Mouse (Mus musculus) heart, adult 11 months (tissue): ENCODE measurements at regions not wholly inside any gene's neighbourhood (a gene's known extent, or its start where the extent isn't known, plus 50 kb on each side); places are given as distances from the start of the nearest gene placed in this dataset.

Experiments
- DNase-seq: peaks from one replicate; pipeline ENCODE4 v3.0.0; 2022

DNA sequence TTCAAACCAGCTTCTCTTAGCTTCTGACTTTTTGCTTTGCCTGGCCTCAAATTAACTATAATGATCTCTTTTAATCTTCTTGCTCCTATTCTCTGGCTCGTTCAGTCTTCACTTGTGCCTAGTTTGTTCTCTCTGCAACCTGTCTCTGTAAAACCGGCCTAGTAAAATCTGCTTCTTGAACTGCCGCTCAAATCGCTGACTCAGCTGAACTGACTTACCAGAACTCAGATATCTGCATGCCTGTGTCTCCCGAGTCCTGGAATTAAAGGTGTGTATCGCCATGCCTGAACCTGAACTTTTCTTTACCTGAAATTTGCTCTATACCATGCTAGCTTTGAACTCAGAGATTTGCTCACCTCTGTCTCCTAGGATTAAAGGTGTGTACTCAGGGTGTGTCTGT, 212.2 kb downstream of the Glrx3 start:
- peak; percentile 46 for DNase-seq

DNA sequence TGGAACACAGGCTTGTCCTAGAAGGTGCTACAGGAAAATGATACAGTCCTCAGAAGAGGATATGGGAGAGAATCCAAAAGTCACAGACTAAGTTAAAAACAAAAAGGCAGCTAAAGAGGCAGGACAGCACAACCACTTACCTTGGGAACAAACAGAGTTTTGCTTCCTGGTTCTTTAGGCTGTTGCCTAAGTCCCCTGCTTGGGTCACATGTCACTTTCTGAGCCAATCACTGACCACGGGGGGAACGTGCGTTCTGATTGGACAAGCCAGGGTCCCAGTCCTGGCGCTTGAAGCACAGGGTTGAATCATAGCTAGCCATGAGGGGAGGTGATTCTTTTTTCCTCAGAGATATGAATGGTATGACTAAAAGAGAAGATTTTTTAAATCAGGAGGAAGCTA, 216.4 kb downstream of the Glrx3 start:
- DNase-seq = peak; percentile 62

DNA sequence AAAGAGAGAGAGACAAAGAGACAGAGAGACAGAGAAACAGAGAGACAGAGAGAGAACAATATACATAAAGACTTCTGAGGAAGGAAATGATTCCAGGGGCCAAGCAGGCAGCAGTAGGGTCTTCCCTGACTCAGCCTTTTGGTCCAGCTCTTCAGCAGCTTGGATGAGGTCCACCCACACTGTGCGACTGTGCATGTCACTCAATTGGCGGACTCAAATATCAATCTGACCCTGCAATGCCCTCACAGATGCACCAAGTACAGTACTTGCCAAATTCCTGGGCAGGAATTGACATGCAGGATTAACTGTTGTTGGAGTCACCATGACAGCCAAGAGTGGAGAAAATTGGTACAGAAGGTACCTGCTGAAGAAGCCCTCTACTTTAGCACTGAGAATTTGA, 229.8 kb downstream of the Glrx3 start:
- peak; percentile 25 for DNase-seq

DNA sequence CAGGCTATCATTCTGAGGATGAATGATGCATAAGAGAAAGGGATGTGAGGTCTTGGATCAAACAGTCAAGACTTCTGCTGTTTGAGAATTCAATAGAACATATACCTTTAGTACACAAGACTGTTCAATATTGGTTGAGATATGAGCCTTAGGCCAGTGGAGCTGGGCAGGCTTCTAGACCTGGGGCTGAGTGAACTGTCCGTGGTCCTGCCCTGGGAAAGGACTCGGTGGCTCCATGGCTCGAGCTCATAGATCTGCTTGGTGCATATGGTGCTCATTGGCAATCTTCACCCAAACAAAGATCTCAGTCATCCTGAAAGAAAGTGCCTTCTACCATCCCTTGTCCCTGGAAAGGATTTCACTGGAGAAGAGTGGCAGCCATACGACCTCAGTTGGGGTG, 233.7 kb downstream of the Glrx3 start:
- peak; percentile 30 for DNase-seq

DNA sequence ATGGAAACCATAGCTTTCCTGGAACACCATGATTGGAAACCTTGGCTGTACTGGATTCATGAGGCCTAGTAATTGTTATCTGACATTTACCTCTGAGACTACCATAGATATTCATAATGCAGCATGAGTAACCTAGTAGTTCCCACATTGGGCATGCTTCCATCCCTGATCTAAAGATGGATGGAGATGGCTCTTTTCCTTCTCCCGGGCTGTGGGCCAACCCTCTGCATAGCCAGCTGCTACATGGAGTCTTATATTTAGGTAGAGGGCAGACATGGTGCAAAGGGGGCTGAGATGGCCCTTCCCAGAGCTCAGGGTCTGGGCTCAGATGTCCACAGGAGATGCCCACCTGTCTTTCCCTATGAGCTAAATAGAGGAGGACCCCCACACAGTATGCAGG, 237.2 kb downstream of the Glrx3 start:
- peak; percentile 80 for DNase-seq

DNA sequence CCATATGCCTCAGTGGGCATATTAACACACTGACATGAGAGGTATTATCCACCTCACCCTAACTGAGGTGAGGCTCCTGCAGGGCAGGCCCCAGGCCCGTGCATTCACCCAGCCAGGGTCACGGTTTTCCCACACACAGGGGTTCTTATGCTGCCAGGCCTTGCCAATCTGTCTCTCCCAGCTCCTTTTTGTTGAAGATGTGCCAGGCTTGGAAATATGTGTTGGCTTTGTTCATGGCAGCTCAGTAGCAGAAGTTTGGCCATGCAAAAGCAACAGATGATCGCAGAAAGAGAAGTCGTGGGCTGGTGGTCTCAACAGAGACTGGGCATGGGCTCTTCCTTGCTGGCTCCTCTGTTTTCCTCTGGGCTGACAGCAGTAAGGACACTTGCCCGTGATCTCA, 238.0 kb downstream of the Glrx3 start:
- DNase-seq = no peak

DNA sequence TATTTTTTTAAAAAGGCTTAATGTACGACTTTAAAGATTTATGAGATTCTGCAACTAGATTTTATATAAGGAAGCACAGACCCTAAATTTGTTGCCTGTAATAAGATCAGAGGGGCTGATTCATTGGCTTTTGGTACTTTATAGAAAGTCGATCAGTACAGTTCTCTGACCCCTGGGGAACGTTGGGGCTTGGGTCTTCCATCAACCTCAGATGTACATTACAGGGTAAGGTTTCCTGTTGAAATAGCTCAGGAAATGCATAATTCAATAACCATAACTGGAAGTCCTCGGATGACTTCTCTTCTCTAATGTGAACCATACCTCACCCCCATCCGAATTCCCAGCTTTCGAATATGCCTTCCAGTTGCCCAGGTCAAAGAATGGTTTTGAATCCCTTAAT, 247.4 kb downstream of the Glrx3 start:
- DNase-seq = no peak

DNA sequence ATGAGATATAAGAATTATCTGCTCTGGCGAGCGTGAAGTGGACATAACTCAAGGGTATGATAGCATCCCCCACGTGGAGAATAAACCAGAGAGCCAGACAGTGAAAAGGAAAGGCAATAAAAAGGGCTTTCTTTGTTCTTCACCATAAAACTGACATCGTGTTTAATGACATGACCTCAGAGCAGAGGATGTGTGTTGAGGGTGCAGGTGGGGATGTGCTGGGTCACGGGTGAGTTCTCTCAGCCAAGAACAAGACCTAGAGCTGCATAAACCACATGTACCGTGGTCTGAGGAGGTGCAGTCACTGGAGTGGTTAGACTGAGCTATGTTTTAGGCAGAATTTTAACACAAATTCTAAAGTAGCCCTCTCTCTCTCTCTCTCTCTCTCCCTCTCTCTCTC, 247.9 kb downstream of the Glrx3 start:
- peak; percentile 19 for DNase-seq

DNA sequence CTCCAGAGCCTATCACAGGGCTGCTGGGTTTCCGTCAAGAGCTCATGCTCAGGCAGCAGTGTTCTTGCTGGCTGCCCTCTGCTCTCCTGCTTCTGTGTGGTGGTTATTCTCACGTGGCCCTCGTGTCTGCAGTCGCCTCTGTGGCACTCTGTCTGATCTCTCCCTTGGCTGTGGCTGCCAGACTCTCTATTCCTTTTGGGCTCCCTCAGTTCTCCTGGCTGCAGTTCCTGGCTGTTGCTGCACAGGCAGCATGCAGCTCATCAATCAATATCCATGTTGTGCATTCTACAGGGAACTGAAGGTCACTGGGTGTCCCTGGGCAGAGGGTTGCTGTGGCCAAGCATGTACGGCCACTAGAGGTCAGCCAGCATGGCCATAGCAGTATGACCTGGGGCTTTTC, 259.4 kb downstream of the Glrx3 start:
- DNase-seq = peak; percentile 95

DNA sequence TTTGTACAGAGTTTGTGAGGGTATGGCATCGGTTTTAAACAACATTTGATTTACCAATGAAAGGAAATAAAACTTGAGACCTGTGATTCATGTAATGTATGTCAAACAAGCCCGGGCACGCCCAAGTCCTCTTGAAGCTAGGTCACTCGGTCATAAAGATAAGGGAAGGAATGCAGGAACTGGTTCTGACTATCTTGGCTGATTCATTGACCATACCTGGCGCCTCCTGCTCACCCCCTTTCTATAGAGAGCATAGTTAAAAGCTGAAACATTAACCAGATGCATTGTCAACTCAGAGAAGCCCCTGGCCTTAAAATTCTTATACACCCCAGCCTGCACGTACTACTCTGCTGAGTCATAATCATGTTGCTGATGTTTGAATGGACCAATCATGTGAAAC, 261.1 kb downstream of the Glrx3 start:
- peak; percentile 66 for DNase-seq

DNA sequence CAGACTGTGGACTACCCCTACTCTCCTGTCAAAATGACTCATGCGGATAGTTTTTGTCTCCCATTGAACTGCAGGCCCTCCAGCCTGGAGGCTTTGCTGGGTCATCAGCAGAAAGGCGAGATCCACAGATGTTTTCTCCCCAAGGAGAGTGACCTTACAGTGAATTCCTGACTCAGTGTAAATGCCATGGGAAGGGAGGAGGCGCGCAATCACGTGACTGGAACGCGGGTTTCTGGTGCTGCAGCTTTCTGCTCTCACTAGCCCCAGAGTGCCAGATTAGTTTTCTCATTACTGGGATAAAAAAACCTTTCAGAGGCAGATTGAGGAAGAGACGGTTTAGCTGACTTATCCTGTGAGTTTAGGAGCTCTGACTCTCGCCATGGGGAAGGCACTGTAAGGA, 275.4 kb downstream of the Glrx3 start:
- DNase-seq = peak; percentile 94

DNA sequence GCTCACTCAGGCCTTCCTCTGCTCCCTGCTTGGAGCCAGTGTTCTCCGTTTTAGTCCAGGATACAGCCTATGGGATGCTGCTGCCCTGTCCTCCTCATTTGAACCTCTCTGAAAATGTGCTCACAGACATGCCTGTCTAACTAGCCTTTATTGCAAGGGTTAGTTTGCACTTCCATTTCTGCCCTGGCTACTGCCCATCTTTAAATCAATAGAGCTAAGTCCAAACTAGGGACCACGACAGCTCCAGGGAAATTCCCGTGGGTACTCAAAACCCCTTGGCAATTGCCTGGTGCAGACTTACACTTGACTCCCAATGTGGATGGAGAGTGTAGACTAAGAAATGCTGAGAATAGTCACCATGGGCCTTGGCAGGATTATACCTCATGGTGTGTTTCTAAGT, 276.4 kb downstream of the Glrx3 start:
- DNase-seq = peak; percentile 90

DNA sequence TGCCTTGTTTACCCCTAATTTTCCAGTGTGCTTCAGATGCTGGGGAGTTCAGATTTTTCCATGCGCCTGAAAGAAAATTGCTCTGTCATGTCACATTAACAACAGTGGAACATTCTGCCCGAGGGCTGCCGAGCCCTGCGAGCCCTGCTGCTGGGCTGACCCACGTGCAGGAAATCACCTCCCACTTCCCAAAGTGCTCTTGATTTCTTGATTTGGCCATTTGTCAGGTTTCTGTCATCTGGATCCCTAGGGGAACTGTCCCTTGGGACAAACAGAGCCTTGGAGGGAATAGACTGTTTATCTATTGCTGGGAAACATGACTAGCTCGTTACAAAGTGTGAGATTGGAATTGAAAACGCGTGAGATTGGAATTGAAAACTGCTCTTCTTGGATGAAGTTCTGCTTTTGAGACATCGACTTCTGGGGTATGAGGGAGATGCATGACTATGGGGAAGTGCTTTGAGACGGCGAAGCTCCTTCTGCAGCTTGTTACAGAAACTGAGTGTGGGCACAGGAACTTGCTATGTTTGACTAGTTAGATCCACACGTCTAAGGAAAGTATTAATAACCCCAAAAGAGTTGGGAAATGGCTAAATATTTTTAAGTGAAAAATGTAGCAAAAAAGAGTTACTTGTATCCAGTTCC, 277.0 kb downstream of the Glrx3 start:
- peak; percentile 97 for DNase-seq

DNA sequence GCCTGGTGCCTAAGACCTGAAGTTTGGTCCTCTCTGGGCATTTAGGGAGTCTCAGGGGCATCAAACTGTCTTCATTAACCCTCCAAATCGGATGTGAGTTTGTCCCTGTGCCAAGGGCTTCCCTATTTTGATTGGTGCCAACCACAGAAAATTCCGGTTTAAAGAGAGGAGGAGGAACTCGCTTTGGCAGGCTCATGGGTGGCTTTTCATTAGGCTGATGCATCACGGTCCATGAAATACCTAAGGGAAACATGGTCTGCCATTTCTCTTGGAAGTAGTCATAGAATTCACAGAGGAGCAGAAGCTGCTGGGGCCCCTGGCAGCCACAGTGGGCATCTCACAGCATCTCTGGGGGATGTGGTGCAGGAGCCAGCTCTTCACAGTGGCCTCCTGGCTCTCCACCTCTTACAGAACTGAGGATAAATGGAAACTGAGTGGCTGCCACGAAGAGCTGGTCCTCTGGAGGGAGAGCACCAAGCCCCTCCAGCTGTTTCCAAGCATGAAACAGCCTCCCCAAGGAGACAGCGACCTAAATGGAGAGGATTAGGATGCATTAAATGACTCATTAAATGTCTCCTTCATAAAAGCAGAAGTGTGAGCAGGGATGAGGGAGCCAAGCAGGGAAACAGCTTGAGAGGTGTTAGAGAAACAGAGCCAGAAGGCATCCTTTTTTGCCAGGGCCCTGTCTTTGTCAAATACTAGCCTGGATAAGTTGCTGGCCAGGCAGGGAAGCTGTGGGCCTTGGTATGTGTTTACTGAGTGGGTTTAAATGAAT, 277.9 kb downstream of the Glrx3 start:
- DNase-seq = peak; percentile 89

DNA sequence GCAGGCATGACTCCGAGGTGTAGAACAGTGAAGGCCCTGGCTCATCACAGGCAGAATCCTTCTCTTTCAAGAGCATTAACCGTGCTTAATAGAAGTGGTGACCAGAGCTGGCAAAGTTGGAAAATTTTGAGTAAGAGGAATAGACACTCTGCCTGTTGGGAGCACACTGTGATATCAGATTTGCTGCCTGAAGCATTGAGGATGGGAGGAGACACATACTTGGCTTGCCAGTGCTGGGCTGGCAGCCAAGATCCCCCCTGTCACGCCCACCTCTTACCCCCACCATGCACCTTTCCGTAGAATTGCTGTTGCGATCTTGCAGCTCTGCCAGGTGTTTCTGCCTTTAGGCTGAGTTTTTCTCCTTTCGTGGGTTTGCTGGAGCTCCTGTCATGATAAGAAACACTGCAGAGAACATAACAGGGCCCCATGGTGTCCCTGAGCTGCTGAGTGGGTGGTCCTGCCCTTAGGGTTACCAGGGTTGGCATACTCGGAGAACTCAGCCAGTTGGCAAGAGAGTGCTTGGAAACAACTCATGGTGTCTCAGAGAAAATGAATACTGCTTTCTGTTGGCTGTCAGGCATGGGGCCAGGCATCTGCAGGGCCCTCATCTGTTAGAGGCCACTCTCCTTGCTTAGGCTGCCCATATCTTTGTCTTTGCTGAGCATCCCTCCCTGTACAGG, 286.1 kb downstream of the Glrx3 start:
- no peak for DNase-seq

DNA sequence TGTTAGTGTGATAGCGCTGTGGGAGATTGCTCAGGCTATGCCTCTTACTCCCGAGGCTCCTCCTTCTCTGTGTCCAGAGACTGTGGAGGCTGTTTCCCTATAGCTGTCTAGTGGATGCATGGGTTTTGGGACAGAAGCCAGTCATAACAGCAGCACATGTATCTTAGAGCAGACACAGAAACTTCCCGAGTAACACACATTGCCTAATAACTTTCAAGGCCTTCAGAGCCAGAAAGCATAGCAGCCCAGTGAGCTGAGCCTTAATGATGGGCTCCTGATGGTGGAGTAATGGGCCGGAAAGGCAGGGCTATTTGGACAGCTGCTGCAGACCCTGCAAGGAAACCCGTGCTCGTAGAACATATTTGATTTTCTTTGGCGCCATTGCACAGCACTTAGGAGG, 288.6 kb downstream of the Glrx3 start:
- peak; percentile 93 for DNase-seq

DNA sequence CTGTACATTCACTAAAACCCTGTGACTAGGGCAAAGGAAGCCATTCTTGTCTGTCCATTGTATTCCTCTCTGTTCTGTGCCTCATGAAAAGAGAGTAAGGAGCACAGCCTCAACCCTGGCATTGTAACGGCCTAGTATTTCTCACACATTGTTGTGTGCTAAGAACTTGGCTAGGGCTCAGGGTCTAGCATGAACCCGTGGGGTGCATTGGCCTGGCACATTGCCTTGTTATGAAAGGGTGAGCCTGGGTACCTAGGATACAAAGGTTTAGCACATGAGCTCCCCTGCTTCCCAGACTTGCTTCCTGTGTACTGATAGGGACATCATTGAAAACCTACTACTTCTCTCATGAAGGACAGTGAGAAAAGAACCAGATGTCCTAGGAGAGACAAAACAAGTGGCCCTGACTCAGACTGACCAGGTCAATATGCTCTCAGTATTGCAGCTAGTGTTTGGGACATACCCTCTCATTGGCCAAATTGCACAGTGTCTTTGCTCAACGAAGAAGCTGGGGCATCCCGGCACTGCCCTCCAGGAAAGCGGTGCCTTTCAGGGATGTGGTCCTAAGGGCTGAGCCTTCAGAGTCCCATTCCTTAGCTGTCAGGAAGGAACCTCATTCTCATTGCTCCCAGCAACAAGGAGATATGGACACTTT, 298.6 kb downstream of the Glrx3 start:
- peak; percentile 73 for DNase-seq

DNA sequence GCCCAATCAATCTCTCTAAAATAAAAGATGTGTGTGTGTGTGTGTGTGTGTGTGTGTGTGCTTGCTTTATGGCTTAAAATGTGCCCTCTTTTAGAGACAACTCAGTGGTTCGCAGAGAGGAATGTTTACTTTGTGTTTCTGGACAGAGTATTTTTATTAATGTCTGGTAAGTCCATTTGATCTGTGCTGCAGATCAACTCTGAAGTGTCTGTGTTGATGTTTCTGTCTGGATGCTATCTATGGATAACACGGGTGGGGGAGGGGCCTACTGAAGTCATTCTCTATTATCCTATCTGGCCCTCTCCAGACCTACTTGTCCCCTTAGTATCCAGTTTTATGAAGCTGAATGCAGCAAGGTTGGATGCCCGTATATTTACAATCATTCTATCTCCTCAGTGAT, 304.3 kb downstream of the Glrx3 start:
- no peak for DNase-seq

DNA sequence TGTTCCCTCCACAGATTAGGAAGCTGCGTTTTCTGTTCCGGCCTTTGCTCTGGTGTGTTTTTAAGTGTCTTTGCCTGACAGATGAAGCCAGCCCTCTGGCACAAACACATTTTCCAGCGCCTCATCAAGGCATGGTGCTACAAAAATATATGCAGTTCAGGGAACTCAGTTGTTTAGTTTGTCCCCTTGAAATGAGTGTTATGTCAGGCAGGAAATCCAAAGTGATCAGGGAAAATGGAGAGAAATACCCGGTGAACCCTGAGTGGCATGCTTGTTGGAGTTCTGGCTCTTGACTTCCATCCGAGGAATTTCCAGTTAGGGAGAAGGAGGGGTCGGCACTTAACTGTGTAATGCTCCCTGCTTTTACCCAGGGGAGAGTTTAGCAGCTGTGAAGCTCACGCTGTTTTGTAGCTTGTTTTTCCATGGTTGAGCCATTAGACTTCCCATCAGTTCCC, 304.9 kb downstream of the Glrx3 start:
- peak; percentile 95 for DNase-seq

DNA sequence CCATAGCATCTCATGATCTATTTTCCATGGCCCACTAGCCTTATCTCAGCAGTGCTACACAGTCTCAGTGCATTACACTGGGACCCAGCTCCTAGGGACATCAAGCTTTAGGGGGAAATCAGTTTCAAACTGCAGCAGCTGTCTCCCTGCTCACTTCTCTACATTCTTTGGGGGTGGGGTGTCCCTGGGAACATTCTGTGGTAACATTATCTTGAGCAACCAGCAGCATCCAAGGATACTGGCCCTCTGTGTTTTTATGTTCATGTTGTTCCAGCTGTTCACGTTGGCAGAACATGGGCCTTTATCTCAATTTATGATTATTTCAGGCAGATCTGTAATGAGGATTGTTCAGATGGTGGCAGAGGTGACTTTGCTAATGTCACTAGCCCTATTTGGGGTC, 308.2 kb downstream of the Glrx3 start:
- DNase-seq = peak; percentile 94

DNA sequence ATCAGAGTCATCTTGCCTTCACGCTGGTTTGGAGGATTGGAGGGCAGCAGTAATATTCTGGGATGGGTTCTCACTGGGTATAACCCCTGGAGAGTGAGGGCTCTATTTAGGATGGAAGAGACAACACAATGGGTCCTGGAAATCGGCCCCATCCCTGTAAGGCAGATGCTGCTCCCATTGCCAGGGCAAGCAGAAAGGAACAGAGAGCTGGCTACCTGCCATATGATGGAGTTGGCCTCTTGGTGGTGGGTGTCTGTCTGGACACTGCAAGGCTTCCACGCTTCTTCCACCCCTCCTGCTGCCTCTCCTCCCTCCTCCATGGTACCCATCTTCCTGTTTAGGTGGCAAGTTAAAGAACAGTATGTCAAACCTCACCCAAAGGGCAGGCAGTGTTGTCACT, 308.6 kb downstream of the Glrx3 start:
- DNase-seq = peak; percentile 89

DNA sequence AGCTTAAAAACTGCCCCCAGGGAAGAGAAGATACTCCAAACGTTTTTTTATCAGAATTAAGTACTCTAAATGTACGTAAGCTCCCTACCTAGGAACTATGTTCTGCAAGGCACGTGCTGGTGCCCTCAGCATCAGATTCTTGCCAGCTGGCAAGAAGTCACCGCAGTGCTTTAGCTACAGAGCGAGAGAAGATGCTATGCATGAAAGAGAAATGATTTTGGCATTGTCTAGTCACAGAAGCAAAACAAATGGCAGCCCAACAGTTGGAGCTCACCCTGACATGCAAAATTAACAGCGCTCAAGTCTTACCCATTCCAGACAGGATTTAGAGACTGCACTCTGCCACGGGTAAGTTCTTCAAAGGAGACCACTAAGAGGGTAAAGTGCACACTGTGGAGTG, 311.5 kb downstream of the Glrx3 start:
- peak; percentile 77 for DNase-seq

DNA sequence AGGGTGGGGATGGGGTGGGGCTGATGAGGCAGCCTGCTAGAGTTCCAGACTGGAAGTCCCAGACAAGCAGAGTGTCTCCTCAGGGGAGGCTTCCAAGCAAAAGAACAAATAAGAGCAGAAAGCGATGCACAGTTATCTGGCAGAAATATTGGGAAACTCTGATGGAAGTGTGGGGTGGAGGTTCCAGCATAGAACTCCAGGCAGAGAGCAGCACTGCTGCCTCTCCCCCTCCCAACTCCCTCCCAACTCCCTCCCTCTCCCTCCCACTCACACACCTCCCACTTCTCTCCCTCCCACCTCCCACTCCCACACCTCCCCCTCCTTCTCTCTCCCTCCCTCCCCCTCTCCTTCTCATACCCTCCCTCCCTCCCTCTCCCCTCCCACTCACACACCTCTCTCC, 313.3 kb downstream of the Glrx3 start:
- DNase-seq = peak; percentile 69
